In the genomic region with DNA sequence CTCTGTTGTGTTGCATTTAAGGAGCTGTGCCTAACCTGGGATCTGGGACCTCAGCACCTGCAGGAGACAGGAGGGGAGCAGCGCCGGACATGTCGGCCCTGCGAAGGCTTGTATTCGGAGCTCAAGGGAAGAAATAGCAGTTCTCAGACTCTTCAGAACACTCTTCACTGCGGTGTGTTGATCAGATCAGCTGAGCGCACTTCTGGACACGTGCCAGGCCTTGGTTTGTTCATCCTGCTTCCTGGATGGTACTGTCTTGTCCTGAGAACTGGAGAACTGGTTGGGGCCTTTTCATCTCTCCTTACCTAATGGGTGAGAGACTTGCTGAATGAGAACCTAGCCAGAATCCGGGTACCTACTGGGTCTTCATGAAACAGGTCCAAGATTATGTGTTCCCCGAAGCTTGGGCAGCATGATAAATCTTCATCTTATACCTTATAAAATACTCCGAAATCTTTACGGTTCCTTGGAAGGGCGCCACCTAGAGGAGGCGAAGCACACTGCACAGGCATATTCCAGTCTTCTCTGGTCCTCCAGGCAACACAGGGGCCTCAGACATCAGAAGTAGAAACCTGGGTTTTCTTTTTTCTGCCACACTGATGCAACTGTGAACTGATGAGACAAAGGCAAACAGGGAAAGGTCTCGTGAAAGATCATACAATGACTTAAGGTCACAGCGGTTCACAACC, we compare ENCODE assay signal across 10 mouse cellular contexts. TPM values are rescaled to one million over a fixed set of nuclear protein-coding genes. Genes with fewer than 3 reads are reported as not detected.
A peak's percentile ranks its signal among the peaks of the same experiment; 100 is the strongest.
DNase-seq lines count a peak whose midpoint lies in the region; ATAC-seq and TF ChIP-seq lines count a peak whose summit lies in the region.
"Had no signal": no experiment of that assay in that cellular context is flagged by ENCODE, and none has a peak within 500 bp of the region (broad histone marks: within the 10 kb centered on the region; RNA-seq: fewer than 3 reads in every experiment).

No protein-coding gene starts in this region.

- no peak for TF ChIP-seq POLR2A in small intestine, adult 2 months (IDR thresholded peaks at IDR 0.05; ENCODE audit: low read depth, low read length)

- peak; percentile 47; the same call in 1 of the 2 replicates for TF ChIP-seq CTCF in small intestine, adult 2 months (IDR thresholded peaks at IDR 0.05; ENCODE audit: extremely low read depth, insufficient read length, insufficient replicate concordance, low read depth, low read length)

- no peaks in the 10 kb centered on the region for H3K36me3 ChIP-seq in lung, embryonic 15.5 days
- no peaks in the 10 kb centered on the region for H3K36me3 ChIP-seq in small intestine, adult 2 months (ENCODE audit: control insufficient read depth, insufficient read depth, low read length)

- H3K9ac ChIP-seq in lung, embryonic 15.5 days: no peak overlapping the region

- no peak overlapping the region for H3K4me2 ChIP-seq in lung, embryonic 15.5 days

- H3K9me3 ChIP-seq in lung, embryonic 15.5 days: no peaks in the 10 kb centered on the region

- no peak for ATAC-seq in lung, embryonic 15.5 days (ENCODE audit: borderline replicate concordance, extremely low read depth, low FRiP score, low TSS enrichment)

- no peaks in the 10 kb centered on the region for H3K27me3 ChIP-seq in lung, embryonic 15.5 days
- no peaks in the 10 kb centered on the region for H3K27me3 ChIP-seq in small intestine, adult 2 months (ENCODE audit: control insufficient read depth, insufficient read depth, low read length)

- peaks cover 17% of the 10 kb centered on the region for H3K4me1 ChIP-seq in lung, embryonic 15.5 days
- no peaks in the 10 kb centered on the region for H3K4me1 ChIP-seq in small intestine, adult 2 months (ENCODE audit: control insufficient read depth, insufficient read depth, insufficient read length, low read length)

- 57% methylated on average over 16 of the region's 16 CpGs for WGBS in lung, embryonic 15.5 days
- WGBS in small intestine, adult 2 months: 66% methylated on average over 16 of the region's 16 CpGs

- no peak overlapping the region for H3K4me3 ChIP-seq in lung, embryonic 15.5 days
- H3K4me3 ChIP-seq in small intestine, adult 2 months (ENCODE audit: low read depth, low read length): no peak overlapping the region

- peak; percentile 21 to 61 for DNase-seq in cerebellum, postnatal 14 days
- DNase-seq in cerebellum, adult 11 months: no peak
- no peak for DNase-seq in lung, postnatal 25 days (ENCODE audit: low spot score)
- peak; percentile 61 for DNase-seq in ZHBTc4 (ENCODE audit: low read depth, low spot score)
- no peak for DNase-seq in gastrocnemius, postnatal 10 days
- DNase-seq in gastrocnemius, adult 8-10 months (ENCODE audit: low spot score in 2 of 2): no peak
- DNase-seq: kidney, adult 9 months had no signal

- H3K27ac ChIP-seq in lung, embryonic 15.5 days: peak overlapping the region; percentile 44; the same call in 1 of the 2 replicates
- H3K27ac ChIP-seq in small intestine, adult 2 months (ENCODE audit: insufficient read depth, low read depth, low read length): no peak overlapping the region
- H3K27ac ChIP-seq: macrophage had no signal

RNA-seq across cellular contexts. Expression of a gene that starts 42.6 kb away (rescaled TPM):
- polyA plus RNA-seq in lung, embryonic 15.5 days (2015; fragmentation: Nextera tagmentation; extraction: Ambion mirVana): 0.34 and 1.5 TPM in 2 replicates
- polyA plus RNA-seq in small intestine, adult 2 months (2012; rRNA removed): not detected in 2 replicates
- 1 to 10 TPM in 1 of 2 experiments, under 1 TPM in 1; 0.12 to 1.1 TPM for total RNA-seq in gastrocnemius, postnatal 10 days (2021)
- total RNA-seq in gastrocnemius, adult 8-10 months (2022): under 1 TPM in 1 of 4 experiments, not detected in 3; 0.56 TPM
- polyA plus RNA-seq: macrophage had no signal

Comparison
In these comparisons a context has a peak if more than half of its experiments do, and no peak if none do; other contexts are left out.
1. DNase-seq: peak in cerebellum, postnatal 14 days (2 of 2) and ZHBTc4 (single experiment); none in cerebellum, adult 11 months (single experiment), lung, postnatal 25 days (single experiment), gastrocnemius, postnatal 10 days (single experiment) and gastrocnemius, adult 8-10 months (0 of 2).